Mouse (Mus musculus): ENCODE results near the gene Trappc1.
"Not testable (repeated sequence)": the region's sequence is repeated elsewhere in the genome, so short reads cannot be mapped to it uniquely, and the experiment has no call there.

DNA sequence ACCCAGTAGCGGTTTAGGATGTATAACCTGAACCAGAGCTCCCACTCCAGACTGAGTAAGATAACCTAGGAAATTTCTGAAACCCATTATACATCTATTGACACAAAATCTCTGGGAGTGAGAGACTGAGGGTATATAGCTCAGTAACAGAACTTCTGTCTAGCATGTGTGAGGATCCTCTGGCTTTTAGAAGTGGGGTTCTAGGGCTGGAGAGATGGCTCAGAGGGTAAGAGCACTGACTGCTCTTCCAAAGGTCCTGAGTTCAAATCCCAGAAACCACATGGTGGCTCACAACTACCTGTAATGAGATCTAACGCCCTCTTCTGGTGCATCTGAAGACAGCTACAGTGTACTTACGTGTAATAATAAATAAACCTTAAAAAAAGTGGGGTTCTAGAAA is 5.8 kb upstream of the Trappc1 start:
- TF ChIP-seq MYOG (IDR thresholded peaks at IDR 0.05; ENCODE audit: control insufficient read depth, extremely low read depth, insufficient read length); CTCF (IDR thresholded peaks at IDR 0.05; ENCODE audit: control insufficient read depth, insufficient read depth, insufficient read length); MAX (IDR thresholded peaks at IDR 0.05); USF1 (IDR thresholded peaks at IDR 0.05; ENCODE audit: low read depth): not testable (repeated sequence)

All from C2C12 (cell line).